Mouse (Mus musculus): ENCODE results near the gene Fads2. TPM values are rescaled to one million over a fixed set of nuclear protein-coding genes. Genes with fewer than 3 reads are reported as not detected.

The Fads2 gene
- polyA plus RNA-seq, 1 experiment from 2014 or later: 54.3 TPM

- Histone ChIP-seq H3K36me3 (ENCODE audit: control insufficient read depth, insufficient read depth, low read length) (peaks cover 20% of the 10 kb centered on the region), H3K9ac (ENCODE audit: low read depth, low read length) (no peak overlapping the region), H3K27ac (ENCODE audit: low read depth, low read length) (no peak overlapping the region), H3K4me1 (replicated peaks; ENCODE audit: control insufficient read depth, insufficient read depth, low read length) (peaks cover 16% of the 10 kb centered on the region), H3K27me3 (replicated peaks; ENCODE audit: control insufficient read depth, insufficient read depth, low read length) (no peaks in the 10 kb centered on the region), H3K4me3 (ENCODE audit: low read depth, low read length) (no peak overlapping the region), H3K4me2 (no peak overlapping the region), H3K9me3 (ENCODE audit: control insufficient read depth, low read length) (no peaks in the 10 kb centered on the region)
- DNase-seq (ENCODE audit: low spot score) (no peak), ATAC-seq (replicated peaks; ENCODE audit: low FRiP score) (no peak)
- WGBS: 90% methylated on average over 4 of the region's 4 CpGs
Observed at GRCm38 (mm10) chr19:10093829-10094228, 7.7 kb downstream of the Fads2 start.

DNA sequence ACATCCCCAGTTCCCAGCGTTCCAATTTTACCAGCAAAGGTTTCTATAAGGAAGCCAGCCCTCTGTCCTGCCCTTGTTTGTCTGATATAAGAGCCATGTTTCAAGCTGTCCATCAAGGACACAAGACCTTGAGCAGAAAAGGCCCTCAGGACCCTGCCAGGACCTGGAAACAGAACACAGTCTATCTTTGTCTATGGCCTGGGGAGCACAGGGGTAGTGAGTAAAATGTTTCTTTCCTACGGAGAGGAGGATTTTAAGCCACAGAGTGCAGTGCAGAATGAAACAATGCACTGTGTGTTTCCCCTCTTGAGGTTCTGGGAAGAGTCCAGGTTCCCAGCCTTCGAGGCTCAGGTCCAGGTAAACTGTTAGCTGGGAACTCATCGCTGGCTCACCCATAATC, 14.6 kb downstream of the Fads2 start:
- no peak for DNase-seq (ENCODE audit: low spot score)
- Histone ChIP-seq H3K4me1 (replicated peaks; ENCODE audit: control insufficient read depth, insufficient read depth, low read length) (0 out of 2 replicates have a peak, but pooled peaks cover 2% of the 10 kb centered on the region), H3K36me3 (ENCODE audit: control insufficient read depth, insufficient read depth, low read length) (peaks cover 49% of the 10 kb centered on the region), H3K9me3 (ENCODE audit: control insufficient read depth, low read length) (no peaks in the 10 kb centered on the region), H3K27ac (ENCODE audit: low read depth, low read length) (no peak overlapping the region), H3K4me2 (no peak overlapping the region), H3K9ac (ENCODE audit: low read depth, low read length) (no peak overlapping the region), H3K4me3 (ENCODE audit: low read depth, low read length) (no peak overlapping the region), H3K27me3 (replicated peaks; ENCODE audit: control insufficient read depth, insufficient read depth, low read length) (no peaks in the 10 kb centered on the region)
- no peak for ATAC-seq (replicated peaks; ENCODE audit: low FRiP score)
- WGBS: 84% methylated on average over 4 of the region's 4 CpGs

- no peak overlapping the region for H3K4me3 ChIP-seq (ENCODE audit: low read depth, low read length)
- H3K27me3 ChIP-seq (replicated peaks; ENCODE audit: control insufficient read depth, insufficient read depth, low read length): no peaks in the 10 kb centered on the region
- DNase-seq (ENCODE audit: low spot score) (no peak), ATAC-seq (replicated peaks; ENCODE audit: low FRiP score) (no peak)
- peaks cover 47% of the 10 kb centered on the region for H3K36me3 ChIP-seq (ENCODE audit: control insufficient read depth, insufficient read depth, low read length)
- no peak overlapping the region for H3K27ac ChIP-seq (ENCODE audit: low read depth, low read length)
- H3K9ac ChIP-seq (ENCODE audit: low read depth, low read length): no peak overlapping the region
- no peak overlapping the region for H3K4me2 ChIP-seq
- H3K9me3 ChIP-seq (ENCODE audit: control insufficient read depth, low read length): no peaks in the 10 kb centered on the region
- no peaks in the 10 kb centered on the region for H3K4me1 ChIP-seq (replicated peaks; ENCODE audit: control insufficient read depth, insufficient read depth, low read length)
- WGBS: 88% methylated on average over 9 of the region's 9 CpGs
Observed at GRCm38 (mm10) chr19:10085454-10085853, 16.1 kb downstream of the Fads2 start.

GRCm38 (mm10) chr19:10082105-10082504, 19.4 kb downstream of the Fads2 start:
- Histone ChIP-seq H3K4me1 (replicated peaks; ENCODE audit: control insufficient read depth, insufficient read depth, low read length) (peaks cover 2% of the 10 kb centered on the region; the same call in 1 of the 2 replicates), H3K36me3 (ENCODE audit: control insufficient read depth, insufficient read depth, low read length) (peaks cover 52% of the 10 kb centered on the region), H3K9me3 (ENCODE audit: control insufficient read depth, low read length) (no peaks in the 10 kb centered on the region), H3K27me3 (replicated peaks; ENCODE audit: control insufficient read depth, insufficient read depth, low read length) (no peaks in the 10 kb centered on the region), H3K4me2 (no peak overlapping the region), H3K4me3 (ENCODE audit: low read depth, low read length) (no peak overlapping the region), H3K27ac (ENCODE audit: low read depth, low read length) (0 out of 2 replicates have a peak overlapping the region, but pooled peaks have one; percentile 17), H3K9ac (ENCODE audit: low read depth, low read length) (no peak overlapping the region)
- DNase-seq (ENCODE audit: low spot score): no peak
- ATAC-seq (replicated peaks; ENCODE audit: low FRiP score): no peak
- 55% methylated on average over 3 of the region's 3 CpGs for whole genome bisulfite sequencing

DNA sequence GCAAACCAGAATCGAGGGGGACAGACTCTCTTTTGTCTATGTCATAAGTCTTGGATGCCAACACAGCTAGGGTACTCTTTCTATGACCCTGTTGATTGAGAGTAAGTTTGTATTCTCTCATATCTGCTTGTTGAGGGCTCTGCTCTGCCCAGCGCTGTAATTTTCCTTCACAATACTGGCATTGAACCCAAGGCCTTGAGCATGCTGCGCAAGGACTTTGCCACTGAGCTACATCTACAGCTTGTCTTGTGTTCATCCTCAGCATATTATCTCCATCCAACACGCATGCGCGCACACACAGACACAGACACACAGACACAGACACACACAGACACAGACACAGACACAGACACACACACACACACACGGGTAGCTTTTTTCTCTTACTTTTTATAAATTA, 21.2 kb downstream of the Fads2 start:
- Histone ChIP-seq H3K27ac (ENCODE audit: low read depth, low read length) (no peak overlapping the region), H3K9me3 (ENCODE audit: control insufficient read depth, low read length) (no peaks in the 10 kb centered on the region), H3K4me3 (ENCODE audit: low read depth, low read length) (no peak overlapping the region), H3K27me3 (replicated peaks; ENCODE audit: control insufficient read depth, insufficient read depth, low read length) (no peaks in the 10 kb centered on the region), H3K4me1 (replicated peaks; ENCODE audit: control insufficient read depth, insufficient read depth, low read length) (peaks cover 2% of the 10 kb centered on the region; the same call in 1 of the 2 replicates), H3K4me2 (no peak overlapping the region), H3K9ac (ENCODE audit: low read depth, low read length) (no peak overlapping the region), H3K36me3 (ENCODE audit: control insufficient read depth, insufficient read depth, low read length) (peaks cover 55% of the 10 kb centered on the region)
- 91% methylated on average over 7 of the region's 7 CpGs for WGBS
- ATAC-seq (replicated peaks; ENCODE audit: low FRiP score) (no peak), DNase-seq (ENCODE audit: low spot score) (no peak)

DNA sequence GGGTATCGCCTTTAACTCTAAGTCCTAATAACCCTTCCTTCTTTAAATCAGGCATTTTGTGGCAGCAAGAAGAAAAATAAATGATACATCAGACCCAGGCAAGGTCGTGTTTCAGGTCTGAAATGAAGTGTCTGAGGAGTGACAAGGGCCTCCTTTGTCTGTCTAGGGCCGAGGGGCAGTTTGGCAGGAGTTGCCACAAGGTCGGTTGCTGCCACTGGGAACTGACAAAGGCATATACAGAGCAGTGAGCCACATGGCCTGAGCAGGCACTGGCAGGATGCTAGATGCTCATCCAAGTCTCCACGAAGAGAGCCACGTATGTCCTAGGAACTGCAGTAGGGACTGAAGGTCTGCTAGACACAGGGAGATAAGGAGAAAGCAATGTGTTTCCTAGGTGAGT, 23.2 kb downstream of the Fads2 start:
- H3K36me3 ChIP-seq (ENCODE audit: control insufficient read depth, insufficient read depth, low read length): peaks cover 69% of the 10 kb centered on the region
- no peak for ATAC-seq (replicated peaks; ENCODE audit: low FRiP score)
- WGBS: 81% methylated on average over 6 of the region's 6 CpGs

GRCm38 (mm10) chr19:10073145-10073544, 28.4 kb downstream of the Fads2 start:
- H3K27me3 ChIP-seq (replicated peaks; ENCODE audit: control insufficient read depth, insufficient read depth, low read length): no peaks in the 10 kb centered on the region
- no peak overlapping the region for H3K9ac ChIP-seq (ENCODE audit: low read depth, low read length)
- peaks cover 79% of the 10 kb centered on the region for H3K36me3 ChIP-seq (ENCODE audit: control insufficient read depth, insufficient read depth, low read length)
- H3K27ac ChIP-seq (ENCODE audit: low read depth, low read length): no peak overlapping the region
- H3K9me3 ChIP-seq (ENCODE audit: control insufficient read depth, low read length): no peaks in the 10 kb centered on the region
- H3K4me2 ChIP-seq: no peak overlapping the region
- ATAC-seq (replicated peaks; ENCODE audit: low FRiP score): no peak
- H3K4me3 ChIP-seq (ENCODE audit: low read depth, low read length): no peak overlapping the region
- H3K4me1 ChIP-seq (replicated peaks; ENCODE audit: control insufficient read depth, insufficient read depth, low read length): no peaks in the 10 kb centered on the region
- 93% methylated on average over 5 of the region's 5 CpGs for WGBS
- DNase-seq (ENCODE audit: low spot score): no peak

More for the DNA sequence above, 23.2 kb downstream of the Fads2 start:
- Histone ChIP-seq H3K4me3 (ENCODE audit: low read depth, low read length) (no peak overlapping the region), H3K4me1 (replicated peaks; ENCODE audit: control insufficient read depth, insufficient read depth, low read length) (peaks cover 2% of the 10 kb centered on the region; the same call in 1 of the 2 replicates), H3K27me3 (replicated peaks; ENCODE audit: control insufficient read depth, insufficient read depth, low read length) (no peaks in the 10 kb centered on the region), H3K27ac (ENCODE audit: low read depth, low read length) (no peak overlapping the region), H3K4me2 (no peak overlapping the region), H3K9me3 (ENCODE audit: control insufficient read depth, low read length) (no peaks in the 10 kb centered on the region), H3K9ac (ENCODE audit: low read depth, low read length) (no peak overlapping the region)
- no peak for DNase-seq (ENCODE audit: low spot score)

DNA sequence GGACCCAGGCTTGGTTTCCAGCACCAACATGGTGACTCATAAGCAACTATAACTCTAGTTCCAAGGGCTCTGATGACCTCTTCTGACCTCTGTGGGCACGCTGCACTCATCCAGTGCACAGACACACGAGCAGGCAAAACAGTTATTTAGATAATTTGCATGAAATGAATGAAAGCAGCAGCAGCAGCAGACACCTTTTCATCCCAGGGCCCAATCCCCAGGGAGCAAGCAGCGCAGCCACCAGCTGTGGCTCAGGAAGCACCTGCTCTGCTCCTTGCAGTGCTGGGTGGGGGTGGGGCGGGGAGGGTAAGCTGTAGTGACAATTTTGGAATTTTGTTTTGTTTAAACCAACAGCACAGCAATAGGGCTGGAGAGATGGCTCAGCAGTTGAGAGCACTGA, 29.7 kb downstream of the Fads2 start:
- no peak for DNase-seq (ENCODE audit: low spot score)
- H3K27me3 ChIP-seq (replicated peaks; ENCODE audit: control insufficient read depth, insufficient read depth, low read length): no peaks in the 10 kb centered on the region
- no peaks in the 10 kb centered on the region for H3K9me3 ChIP-seq (ENCODE audit: control insufficient read depth, low read length)
- no peak for ATAC-seq (replicated peaks; ENCODE audit: low FRiP score)
- H3K9ac ChIP-seq (ENCODE audit: low read depth, low read length): no peak overlapping the region
- H3K4me3 ChIP-seq (ENCODE audit: low read depth, low read length): no peak overlapping the region
- no peak overlapping the region for H3K27ac ChIP-seq (ENCODE audit: low read depth, low read length)
- H3K4me2 ChIP-seq: no peak overlapping the region
- peaks cover 79% of the 10 kb centered on the region for H3K36me3 ChIP-seq (ENCODE audit: control insufficient read depth, insufficient read depth, low read length)
- H3K4me1 ChIP-seq (replicated peaks; ENCODE audit: control insufficient read depth, insufficient read depth, low read length): no peaks in the 10 kb centered on the region; the same call in 1 of the 2 replicates
- 88% methylated on average over 4 of the region's 4 CpGs for WGBS

DNA sequence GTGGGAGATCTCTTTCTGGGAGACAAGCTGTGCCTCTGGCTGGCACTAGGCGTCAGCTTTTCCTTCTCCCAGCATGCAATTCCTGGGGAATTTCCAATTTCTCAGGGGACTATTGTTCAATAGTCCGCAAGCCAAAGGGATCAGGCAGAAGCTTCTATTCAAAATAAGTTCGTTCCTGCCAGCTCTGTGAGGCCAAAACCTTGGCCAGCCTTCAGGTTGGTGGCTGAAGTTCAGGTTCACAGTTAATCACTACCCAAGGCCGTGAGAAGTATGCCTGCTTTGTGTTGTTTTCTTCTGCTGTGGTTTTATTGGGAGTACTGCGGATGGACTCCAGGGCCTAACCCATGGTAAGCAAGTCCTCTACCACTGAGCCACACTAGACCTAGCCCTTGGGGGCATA, 30.4 kb downstream of the Fads2 start:
- Histone ChIP-seq H3K4me1 (replicated peaks; ENCODE audit: control insufficient read depth, insufficient read depth, low read length) (peaks cover 7% of the 10 kb centered on the region), H3K36me3 (ENCODE audit: control insufficient read depth, insufficient read depth, low read length) (peaks cover 72% of the 10 kb centered on the region), H3K4me3 (ENCODE audit: low read depth, low read length) (no peak overlapping the region), H3K27ac (ENCODE audit: low read depth, low read length) (no peak overlapping the region), H3K9me3 (ENCODE audit: control insufficient read depth, low read length) (no peaks in the 10 kb centered on the region), H3K4me2 (no peak overlapping the region), H3K27me3 (replicated peaks; ENCODE audit: control insufficient read depth, insufficient read depth, low read length) (no peaks in the 10 kb centered on the region), H3K9ac (ENCODE audit: low read depth, low read length) (no peak overlapping the region)
- DNase-seq (ENCODE audit: low spot score) (no peak), ATAC-seq (replicated peaks; ENCODE audit: low FRiP score) (no peak)
- WGBS: 88% methylated on average over 5 of the region's 5 CpGs
